In genomic region chr10:38516636-38517035, GRCm38 (mm10) we compare ENCODE assay signal across 20 mouse cellular contexts.
"Had no signal": no experiment of that assay in that cellular context is flagged by ENCODE, and none has a peak within 500 bp of the region (broad histone marks: within the 10 kb centered on the region; RNA-seq: fewer than 3 reads in every experiment).

No protein-coding gene starts in this region.

- H3K27ac ChIP-seq: limb, embryonic 12.5 days; limb, embryonic 15.5 days; liver, embryonic 12.5 days; liver, embryonic 15.5 days; macrophage; midbrain, embryonic 12.5 days; midbrain, embryonic 15.5 days; neural tube, embryonic 12.5 days; neural tube, embryonic 15.5 days; stomach, embryonic 15.5 days had no signal

- H3K27me3 ChIP-seq: limb, embryonic 12.5 days; limb, embryonic 15.5 days; liver, embryonic 12.5 days; liver, embryonic 15.5 days; midbrain, embryonic 12.5 days; midbrain, embryonic 15.5 days; neural tube, embryonic 12.5 days; neural tube, embryonic 15.5 days; stomach, embryonic 15.5 days had no signal

- H3K4me2 ChIP-seq: limb, embryonic 12.5 days; limb, embryonic 15.5 days; liver, embryonic 12.5 days; liver, embryonic 15.5 days; midbrain, embryonic 12.5 days; midbrain, embryonic 15.5 days; neural tube, embryonic 12.5 days; neural tube, embryonic 15.5 days; stomach, embryonic 15.5 days had no signal

- H3K36me3 ChIP-seq: limb, embryonic 12.5 days; limb, embryonic 15.5 days; liver, embryonic 12.5 days; liver, embryonic 15.5 days; midbrain, embryonic 12.5 days; midbrain, embryonic 15.5 days; neural tube, embryonic 12.5 days; neural tube, embryonic 15.5 days; stomach, embryonic 15.5 days had no signal

- H3K4me1 ChIP-seq: limb, embryonic 12.5 days; limb, embryonic 15.5 days; liver, embryonic 12.5 days; liver, embryonic 15.5 days; midbrain, embryonic 12.5 days; midbrain, embryonic 15.5 days; neural tube, embryonic 12.5 days; neural tube, embryonic 15.5 days; stomach, embryonic 15.5 days had no signal

- ATAC-seq: liver, embryonic 12.5 days; midbrain, embryonic 15.5 days had no signal

- H3K9me3 ChIP-seq: limb, embryonic 12.5 days; limb, embryonic 15.5 days; liver, embryonic 12.5 days; liver, embryonic 15.5 days; midbrain, embryonic 12.5 days; midbrain, embryonic 15.5 days; neural tube, embryonic 12.5 days; neural tube, embryonic 15.5 days; stomach, embryonic 15.5 days had no signal

- DNase-seq: kidney, postnatal 14 days; kidney, postnatal 4 days; left cerebral cortex, postnatal 4 days; lung, adult 18-20 months; lung, postnatal 14 days; right cerebral cortex, adult 18-20 months; right cerebral cortex, postnatal 14 days; right cerebral cortex, postnatal 4 days; spleen, adult 18-20 months; thymus, postnatal 25 days had no signal

- H3K9ac ChIP-seq: limb, embryonic 12.5 days; limb, embryonic 15.5 days; liver, embryonic 12.5 days; liver, embryonic 15.5 days; midbrain, embryonic 12.5 days; midbrain, embryonic 15.5 days; neural tube, embryonic 12.5 days; neural tube, embryonic 15.5 days; stomach, embryonic 15.5 days had no signal

- H3K4me3 ChIP-seq: limb, embryonic 12.5 days; limb, embryonic 15.5 days; liver, embryonic 12.5 days; liver, embryonic 15.5 days; midbrain, embryonic 12.5 days; midbrain, embryonic 15.5 days; neural tube, embryonic 12.5 days; neural tube, embryonic 15.5 days; stomach, embryonic 15.5 days had no signal
